Mouse (Mus musculus) cerebral cortex, adult 2 months (tissue): ENCODE data around the gene Gm4985.

Source experiments
- whole genome bisulfite sequencing: fragments of 180-500 bp; shearing (Covaris S2); methylation state at CpG from one replicate; pipeline ENCODE4 v1.1.7; 2018; 5-methylcytosine and 5-hydroxymethylcytosine counted together

Gene Gm4985

GRCm38 (mm10) chrX:23958834-23959233 lies at the start of gene Gm4985:
Gene Gm4985, minus strand, starts transcription at chrX:23958934.
- WGBS = 86% methylated on average over 8 of the region's 8 CpGs

- WGBS = 43% methylated on average over 2 of the region's 2 CpGs
Observed at GRCm38 (mm10) chrX:23954161-23954560, 4.6 kb downstream of the Gm4985 start.
